Mouse (Mus musculus) C2C12 (cell line): ENCODE results near the gene Itpkc.

Source experiments
- CEBPB ChIP-seq: IDR thresholded peaks from one replicate; pipeline ENCODE4 v1.6.1; 2011; ENCODE audit warnings: low read depth, mild to moderate bottlenecking, control low read depth, moderate library complexity
- CTCF ChIP-seq: IDR thresholded peaks from one replicate; pipeline ENCODE4 v1.5.1; 2011; ENCODE audit not compliant: control insufficient read depth, insufficient read depth, insufficient read length
- FOSL1 ChIP-seq: IDR thresholded peaks from one replicate; pipeline ENCODE4 v1.8.0; 2011; ENCODE audit warnings: mild to moderate bottlenecking, low read length; ENCODE audit not compliant: poor library complexity, insufficient read depth, severe bottlenecking
- MAX ChIP-seq: IDR thresholded peaks from one replicate; pipeline ENCODE4 v1.6.1; 2011; ENCODE audit warnings: mild to moderate bottlenecking, control low read depth
- MYOD1 ChIP-seq: IDR thresholded peaks from one replicate; pipeline ENCODE4 v1.6.1; 2011; ENCODE audit warnings: low read depth; ENCODE audit not compliant: control insufficient read depth, insufficient read length
- MYOG ChIP-seq: IDR thresholded peaks from one replicate; pipeline ENCODE4 v1.6.1; 2011; ENCODE audit not compliant: control insufficient read depth, insufficient read length; ENCODE audit errors: extremely low read depth
- USF1 ChIP-seq: IDR thresholded peaks from one replicate; pipeline ENCODE4 v1.6.1; 2011; ENCODE audit warnings: low read depth, mild to moderate bottlenecking, control low read depth, moderate library complexity

DNA sequence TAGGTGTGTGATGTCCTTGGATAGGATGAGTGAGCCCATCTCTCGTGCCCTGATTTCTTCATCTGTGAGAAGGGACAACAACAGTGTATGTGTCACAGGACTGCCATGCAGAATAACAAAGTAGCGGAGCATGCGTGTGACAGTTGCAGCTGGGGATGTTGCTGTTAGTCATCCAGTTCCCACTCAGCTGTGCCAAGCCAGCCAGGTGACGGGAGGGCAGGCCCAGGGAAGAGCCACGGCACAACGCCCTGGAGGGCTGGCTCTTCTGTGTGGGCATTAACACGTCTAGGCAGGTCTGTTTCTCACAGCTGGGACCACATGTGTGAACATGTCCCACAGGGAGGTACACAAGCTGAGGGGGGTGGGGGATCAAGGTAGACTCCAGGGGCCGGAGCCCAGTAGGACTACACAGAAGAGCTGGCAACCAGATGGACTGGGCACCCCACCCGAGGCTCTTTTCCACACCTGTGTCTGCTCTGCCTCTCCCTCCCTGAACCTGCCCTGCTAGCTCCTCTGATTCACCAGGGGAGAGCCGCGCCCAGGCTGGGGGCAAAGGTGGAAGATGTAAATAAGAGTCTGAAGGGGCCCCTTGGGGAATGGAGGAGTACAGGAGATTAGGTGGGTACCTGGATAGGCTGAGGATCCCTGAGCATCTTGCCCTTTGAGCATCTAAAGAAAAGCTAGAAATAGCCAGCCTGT, 3.4 kb downstream of the Itpkc start:
- TF ChIP-seq CTCF, result no peak
- no peak for TF ChIP-seq MYOD1
- TF ChIP-seq USF1, result no peak
- TF ChIP-seq CEBPB, result no peak
- TF ChIP-seq MAX, result no peak
- TF ChIP-seq FOSL1, result no peak
- no peak for TF ChIP-seq MYOG
